14 mouse cellular contexts compared by ENCODE assay signal in genomic region chr16:93294430-93294829, GRCm38 (mm10).
A peak's percentile ranks its signal among the peaks of the same experiment; 100 is the strongest.
DNase-seq lines count a peak whose midpoint lies in the region; ATAC-seq and TF ChIP-seq lines count a peak whose summit lies in the region.
"Had no signal": no experiment of that assay in that cellular context is flagged by ENCODE, and none has a peak within 500 bp of the region (broad histone marks: within the 10 kb centered on the region; RNA-seq: fewer than 3 reads in every experiment).

No protein-coding gene starts in this region.

- no peak for TF ChIP-seq POLR2A in MEL (IDR thresholded peaks at IDR 0.05; ENCODE audit: control insufficient read depth in 1 of 2, insufficient read depth in 1 of 2, low read depth in 1 of 2, low read length in 2 of 2, poor library complexity in 1 of 2)

- no peak for TF ChIP-seq EP300 in MEL (IDR thresholded peaks at IDR 0.05; ENCODE audit: low read depth in 1 of 2, low read length in 2 of 2)

- no peak overlapping the region for H3K4me3 ChIP-seq in lung, embryonic 14.5 days (ENCODE audit: low read depth, low read length)
- no peak overlapping the region for H3K4me3 ChIP-seq in MEL (ENCODE audit: control insufficient read depth in 1 of 2, insufficient read depth in 1 of 2, low read depth in 2 of 2, low read length in 2 of 2)
- H3K4me3 ChIP-seq: lung, embryonic 15.5 days; myocyte had no signal

- no peaks in the 10 kb centered on the region for H3K79me2 ChIP-seq in MEL (ENCODE audit: control insufficient read depth, insufficient read depth, low read length, poor library complexity)

- no peaks in the 10 kb centered on the region for H3K36me3 ChIP-seq in lung, embryonic 14.5 days (ENCODE audit: insufficient read depth)
- no peaks in the 10 kb centered on the region; a peak in 1 of 4 replicates for H3K36me3 ChIP-seq in MEL (ENCODE audit: control insufficient read depth in 1 of 2, insufficient read depth in 2 of 2, low read length in 2 of 2)
- H3K36me3 ChIP-seq: lung, embryonic 15.5 days had no signal

- no peak overlapping the region for H3K27ac ChIP-seq in lung, embryonic 14.5 days (ENCODE audit: low read depth)
- no peak overlapping the region for H3K27ac ChIP-seq in MEL (ENCODE audit: control insufficient read depth, low read depth, low read length)
- H3K27ac ChIP-seq: lung, embryonic 15.5 days had no signal

- 20% methylated on average over 5 of the region's 5 CpGs for WGBS in lung, embryonic 14.5 days

- H3K9me3 ChIP-seq in lung, embryonic 14.5 days (ENCODE audit: low read depth, low read length): no peaks in the 10 kb centered on the region
- no peaks in the 10 kb centered on the region for H3K9me3 ChIP-seq in MEL (replicated peaks; ENCODE audit: insufficient read depth, low read length)
- H3K9me3 ChIP-seq: lung, embryonic 15.5 days had no signal

- no peak overlapping the region for H3K9ac ChIP-seq in lung, embryonic 14.5 days
- no peak overlapping the region for H3K9ac ChIP-seq in MEL (ENCODE audit: control insufficient read depth, low read depth, low read length, poor library complexity, severe bottlenecking)
- H3K9ac ChIP-seq: lung, embryonic 15.5 days had no signal

- H3K4me2 ChIP-seq in lung, embryonic 14.5 days: no peak overlapping the region
- H3K4me2 ChIP-seq: lung, embryonic 15.5 days had no signal

- no peaks in the 10 kb centered on the region for H3K4me1 ChIP-seq in lung, embryonic 14.5 days (ENCODE audit: insufficient read depth)
- H3K4me1 ChIP-seq in MEL (ENCODE audit: control insufficient read depth in 1 of 2, insufficient read depth in 2 of 2, low read length in 2 of 2): peaks cover 0 to 3% of the 10 kb centered on the region in 2 experiments; a peak in 2 of 4 replicates

- no peak for ATAC-seq in lung, embryonic 14.5 days (ENCODE audit: insufficient read depth)

- TF ChIP-seq RAD21 in MEL (IDR thresholded peaks at IDR 0.05; ENCODE audit: low read depth, low read length): peak; percentile 69

- peak; percentile 39 for TF ChIP-seq CTCF in lung, embryonic 14.5 days (IDR thresholded peaks at IDR 0.05; ENCODE audit: low read depth)
- peak in 2 of 3 experiments; percentile 8 to 64; a peak in 3 of 6 replicates for TF ChIP-seq CTCF in MEL (IDR thresholded peaks at IDR 0.05 in 2 of 3, conservative IDR thresholded peaks at IDR 0.05 in 1 of 3; ENCODE audit: control insufficient read depth in 1 of 3, insufficient read depth in 1 of 3, low read depth in 2 of 3, low read length in 3 of 3, poor library complexity in 1 of 3, severe bottlenecking in 1 of 3)

- DNase-seq in embryo, embryonic 10 days (ENCODE audit: low spot score): peak; percentile 32
- no peak for DNase-seq in embryo, embryonic 11 days
- peak; percentile 42 for DNase-seq in lung, embryonic 14.5 days
- DNase-seq in lung, postnatal 4 days: no peak
- DNase-seq in MEL (ENCODE audit: low read depth, low spot score): peak; percentile 50
- peak; percentile 20 for DNase-seq in naive thymus-derived CD4-positive, alpha-beta T cell, adult 2 months (ENCODE audit: low read depth)
- DNase-seq in yolk sac, embryonic 10.5 days (ENCODE audit: low spot score): no peak
- no peak for DNase-seq in ovary, postnatal 14 days (ENCODE audit: low spot score)
- DNase-seq: adrenal gland, adult 8-10 months; cerebellum, adult 9-11 months; layer of hippocampus, adult 9-11 months; liver had no signal

- no peaks in the 10 kb centered on the region for H3K27me3 ChIP-seq in lung, embryonic 14.5 days (ENCODE audit: insufficient read depth, low read length)
- H3K27me3 ChIP-seq in MEL (ENCODE audit: control insufficient read depth in 1 of 2, insufficient read depth in 2 of 2, low read length in 2 of 2): peaks cover 0 to 4% of the 10 kb centered on the region in 2 experiments; a peak in 2 of 4 replicates
- H3K27me3 ChIP-seq: lung, embryonic 15.5 days had no signal

TF ChIP-seq in MEL, 35 proteins besides CTCF, POLR2A, EP300 and RAD21:
- TF ChIP-seq HCFC1 (IDR thresholded peaks at IDR 0.05; ENCODE audit: low read depth, low read length) (no peak), NELFE (IDR thresholded peaks at IDR 0.05; ENCODE audit: low read depth, low read length) (no peak), MAFK (IDR thresholded peaks at IDR 0.05; ENCODE audit: borderline replicate concordance, low read depth, low read length) (no peak), UBTF (IDR thresholded peaks at IDR 0.05; ENCODE audit: borderline replicate concordance, insufficient read depth, low read depth, low read length) (no peak), NRF1 (IDR thresholded peaks at IDR 0.05; ENCODE audit: insufficient read depth, low read depth, low read length, poor library complexity, severe bottlenecking) (no peak), POLR2AphosphoS5 (IDR thresholded peaks at IDR 0.05; ENCODE audit: borderline replicate concordance, low read depth, low read length) (no peak), TCF12 (IDR thresholded peaks at IDR 0.05; ENCODE audit: low read depth, low read length) (no peak), ZNF384 (IDR thresholded peaks at IDR 0.05; ENCODE audit: low read depth, low read length) (no peak), POLR2AphosphoS2 (IDR thresholded peaks at IDR 0.05; ENCODE audit: low read length) (no peak), ZMIZ1 (IDR thresholded peaks at IDR 0.05; ENCODE audit: low read depth, low read length) (no peak), USF2 (IDR thresholded peaks at IDR 0.05; ENCODE audit: borderline replicate concordance in 1 of 2, insufficient read depth in 1 of 2, low read depth in 1 of 2, low read length in 2 of 2) (no peak), ETS1 (IDR thresholded peaks at IDR 0.05; ENCODE audit: low read depth, low read length) (no peak), MYB (IDR thresholded peaks at IDR 0.05; ENCODE audit: low read depth, low read length) (no peak), JUND (IDR thresholded peaks at IDR 0.05; ENCODE audit: low read depth, low read length) (no peak), BHLHE40 (IDR thresholded peaks at IDR 0.05; ENCODE audit: borderline replicate concordance, low read depth, low read length) (0 out of 2 replicates have a peak, but pooled peaks have one; percentile 2), GATA1 (IDR thresholded peaks at IDR 0.05; ENCODE audit: low read depth, low read length) (no peak), RCOR1 (IDR thresholded peaks at IDR 0.05; ENCODE audit: low read depth, low read length) (no peak), MXI1 (IDR thresholded peaks at IDR 0.05; ENCODE audit: low read depth, low read length) (no peak), MEF2A (IDR thresholded peaks at IDR 0.05; ENCODE audit: extremely low read depth, insufficient replicate concordance, low read depth, low read length, poor library complexity, severe bottlenecking) (no peak), CHD2 (IDR thresholded peaks at IDR 0.05; ENCODE audit: low read length) (no peak), GABPA (IDR thresholded peaks at IDR 0.05; ENCODE audit: low read depth, low read length) (no peak), MAX (IDR thresholded peaks at IDR 0.05; ENCODE audit: low read length) (no peak), E2F4 (IDR thresholded peaks at IDR 0.05; ENCODE audit: borderline replicate concordance, low read depth, low read length) (no peak), MAZ (IDR thresholded peaks at IDR 0.05; ENCODE audit: low read depth, low read length) (0 out of 2 replicates have a peak, but pooled peaks have one; percentile 46), KAT2A (conservative IDR thresholded peaks at IDR 0.05; ENCODE audit: low read depth, low read length) (no peak), TAL1 (IDR thresholded peaks at IDR 0.05; ENCODE audit: low read length) (no peak), USF1 (IDR thresholded peaks at IDR 0.05; ENCODE audit: low read depth, low read length) (no peak), ELF1 (IDR thresholded peaks at IDR 0.05; ENCODE audit: low read depth, low read length) (no peak), CHD1 (IDR thresholded peaks at IDR 0.05; ENCODE audit: low read depth, low read length) (no peak), TBP (IDR thresholded peaks at IDR 0.05; ENCODE audit: low read depth, low read length) (no peak), SMC3 (IDR thresholded peaks at IDR 0.05; ENCODE audit: low read depth, low read length) (peak; percentile 67), MYC (IDR thresholded peaks at IDR 0.05; ENCODE audit: low read depth, low read length) (no peak), SIN3A (IDR thresholded peaks at IDR 0.05; ENCODE audit: low read length) (no peak), ZKSCAN1 (IDR thresholded peaks at IDR 0.05; ENCODE audit: low read depth, low read length) (no peak), ZC3H11A (IDR thresholded peaks at IDR 0.05; ENCODE audit: low read depth, low read length) (peak; percentile 73)

Comparison
In these comparisons a context has a peak if more than half of its experiments do, and no peak if none do; other contexts are left out.
1. DNase-seq: peak in embryo, embryonic 10 days (single experiment), lung, embryonic 14.5 days (single experiment), MEL (single experiment) and naive thymus-derived CD4-positive, alpha-beta T cell, adult 2 months (single experiment); none in embryo, embryonic 11 days (single experiment), lung, postnatal 4 days (0 of 2), yolk sac, embryonic 10.5 days (single experiment) and ovary, postnatal 14 days (single experiment).